Mouse (Mus musculus): ENCODE data around the gene Zbtb18. TPM values are rescaled to one million over a fixed set of nuclear protein-coding genes. Genes with fewer than 3 reads are reported as not detected.

The Zbtb18 gene
- total and polyA plus RNA-seq, 3 experiments = 8.4 to 16.9 (median 10.0) TPM

- no peak for DNase-seq (ENCODE audit: extremely low read depth)
- H3K79me2 ChIP-seq (replicated peaks; ENCODE audit: control insufficient read depth, extremely low read depth, insufficient read depth, poor library complexity, severe bottlenecking) = no peaks in the 10 kb centered on the region; the same call in 1 of the 2 replicates
- H3K4me1 ChIP-seq (ENCODE audit: control insufficient read depth in 1 of 2, insufficient read depth in 2 of 2) = peaks cover 0 to 23% of the 10 kb centered on the region in 2 experiments; a peak in 3 of 4 replicates
- peak overlapping the region; percentile 50 to 77 (median 76) for H3K4me3 ChIP-seq (replicated peaks in 1 of 3; ENCODE audit: low read depth in 2 of 3, low read length in 2 of 3, poor library complexity in 1 of 3)
- H3K9ac ChIP-seq (ENCODE audit: insufficient read depth, low read depth) = peak overlapping the region; percentile 73
- H3K36me3 ChIP-seq (replicated peaks in 1 of 2; ENCODE audit: control insufficient read depth in 1 of 2, insufficient read depth in 1 of 2, low read length in 1 of 2) = no peaks in the 10 kb centered on the region
- TF ChIP-seq IRF4 (IDR thresholded peaks at IDR 0.05; ENCODE audit: low read depth, low read length) = no peak
- TF ChIP-seq JUN (IDR thresholded peaks at IDR 0.05; ENCODE audit: insufficient read depth, low read depth, low read length) = no peak
- TF ChIP-seq CTCF (conservative IDR thresholded peaks at IDR 0.05 in 1 of 2, IDR thresholded peaks at IDR 0.05 in 1 of 2; ENCODE audit: low read depth in 2 of 2, low read length in 2 of 2) = no peak
- no peak for TF ChIP-seq ZMIZ1 (IDR thresholded peaks at IDR 0.05; ENCODE audit: low read depth, low read length)
- TF ChIP-seq TBP (conservative IDR thresholded peaks at IDR 0.05; ENCODE audit: low read depth, low read length) = no peak
- no peak for TF ChIP-seq RAD21 (IDR thresholded peaks at IDR 0.05; ENCODE audit: low read depth, low read length)
- dilution Hi-C loops (cut with MboI; ENCODE audit: extremely low pct_ligation_motif_present, extremely low pct_unique_long_range_greater_than_20kb, low sequenced_read_pairs) (no loop called here), in situ Hi-C loops (cut with MboI; ENCODE audit: low pct_ligation_motif_present, low pct_unique_long_range_greater_than_20kb, low sequenced_read_pairs) (no loop called here)
- peak overlapping the region; percentile 94 for H3K4me2 ChIP-seq (ENCODE audit: insufficient read depth, low read depth, poor library complexity, severe bottlenecking)
- peaks cover 5% of the 10 kb centered on the region for H3K27me3 ChIP-seq (replicated peaks)
- H3K27ac ChIP-seq (ENCODE audit: insufficient read depth, low read depth) = no peak overlapping the region; the same call in 1 of the 2 replicates
- no peaks in the 10 kb centered on the region for H3K9me3 ChIP-seq (replicated peaks; ENCODE audit: low read length)
Observed at GRCm38 (mm10) chr1:177440981-177441491, 1.1 kb upstream of the Zbtb18 start.

- Histone ChIP-seq H3K9ac (ENCODE audit: insufficient read depth, low read depth) (peak overlapping the region; percentile 73), H3K27me3 (replicated peaks) (peaks cover 5% of the 10 kb centered on the region), H3K4me2 (ENCODE audit: insufficient read depth, low read depth, poor library complexity, severe bottlenecking) (peak overlapping the region; percentile 94), H3K79me2 (replicated peaks; ENCODE audit: control insufficient read depth, extremely low read depth, insufficient read depth, poor library complexity, severe bottlenecking) (no peaks in the 10 kb centered on the region; the same call in 1 of the 2 replicates), H3K36me3 (replicated peaks in 1 of 2; ENCODE audit: control insufficient read depth in 1 of 2, insufficient read depth in 1 of 2, low read length in 1 of 2) (no peaks in the 10 kb centered on the region), H3K9me3 (replicated peaks; ENCODE audit: low read length) (no peaks in the 10 kb centered on the region), H3K27ac (ENCODE audit: insufficient read depth, low read depth) (peak overlapping the region; percentile 14; the same call in 1 of the 2 replicates), H3K4me3 (replicated peaks in 1 of 3; ENCODE audit: low read depth in 2 of 3, low read length in 2 of 3, poor library complexity in 1 of 3) (peak overlapping the region; percentile 50 to 77 (median 76)), H3K4me1 (ENCODE audit: control insufficient read depth in 1 of 2, insufficient read depth in 2 of 2) (peaks cover 0 to 27% of the 10 kb centered on the region in 2 experiments; a peak in 3 of 4 replicates)
- dilution Hi-C loops (cut with MboI; ENCODE audit: extremely low pct_ligation_motif_present, extremely low pct_unique_long_range_greater_than_20kb, low sequenced_read_pairs) (no loop called here), in situ Hi-C loops (cut with MboI; ENCODE audit: low pct_ligation_motif_present, low pct_unique_long_range_greater_than_20kb, low sequenced_read_pairs) (no loop called here)
- DNase-seq (ENCODE audit: extremely low read depth) = peak; percentile 93
- no peak for TF ChIP-seq ZNF384 (IDR thresholded peaks at IDR 0.05; ENCODE audit: low read depth, low read length)
- TF ChIP-seq HCFC1 (IDR thresholded peaks at IDR 0.05; ENCODE audit: low read depth, low read length) = peak; percentile 25; the same call in 1 of the 2 replicates
- TF ChIP-seq EP300 (IDR thresholded peaks at IDR 0.05; ENCODE audit: low read length) = no peak
- no peak for TF ChIP-seq ZKSCAN1 (IDR thresholded peaks at IDR 0.05; ENCODE audit: borderline replicate concordance, low read depth, low read length)
- TF ChIP-seq ZMIZ1 (IDR thresholded peaks at IDR 0.05; ENCODE audit: low read depth, low read length) = no peak
- no peak for TF ChIP-seq RAD21 (IDR thresholded peaks at IDR 0.05; ENCODE audit: low read depth, low read length)
- TF ChIP-seq TCF12 (IDR thresholded peaks at IDR 0.05; ENCODE audit: low read depth, low read length) = peak; percentile 71
- TF ChIP-seq SMC3 (IDR thresholded peaks at IDR 0.05; ENCODE audit: low read depth, low read length) = no peak
- TF ChIP-seq CTCF (conservative IDR thresholded peaks at IDR 0.05 in 1 of 2, IDR thresholded peaks at IDR 0.05 in 1 of 2; ENCODE audit: low read depth in 2 of 2, low read length in 2 of 2) = no peak
- TF ChIP-seq POLR2AphosphoS2 (IDR thresholded peaks at IDR 0.05; ENCODE audit: low read depth, low read length) = no peak
- no peak for TF ChIP-seq NELFE (IDR thresholded peaks at IDR 0.05; ENCODE audit: low read depth, low read length)
- TF ChIP-seq MAFK (IDR thresholded peaks at IDR 0.05; ENCODE audit: insufficient replicate concordance, low read length) = no peak
- TF ChIP-seq CHD1 (IDR thresholded peaks at IDR 0.05; ENCODE audit: low read depth, low read length) = no peak
- no peak for TF ChIP-seq USF1 (IDR thresholded peaks at IDR 0.05; ENCODE audit: low read depth, low read length)
- TF ChIP-seq MXI1 (IDR thresholded peaks at IDR 0.05; ENCODE audit: low read depth, low read length) = peak; percentile 9; the same call in 1 of the 2 replicates
- TF ChIP-seq PAX5 (IDR thresholded peaks at IDR 0.05; ENCODE audit: low read length) = no peak
- TF ChIP-seq GABPA (IDR thresholded peaks at IDR 0.05; ENCODE audit: insufficient replicate concordance, low read depth, low read length) = no peak
- TF ChIP-seq USF2 (conservative IDR thresholded peaks at IDR 0.05; ENCODE audit: low read depth, low read length) = no peak
- TF ChIP-seq ELF1 (IDR thresholded peaks at IDR 0.05; ENCODE audit: low read depth, low read length) = peak; percentile 82
- no peak for TF ChIP-seq RCOR1 (conservative IDR thresholded peaks at IDR 0.05; ENCODE audit: low read depth, low read length)
- TF ChIP-seq NRF1 (IDR thresholded peaks at IDR 0.05; ENCODE audit: low read depth, low read length) = peak; percentile 50
- TF ChIP-seq TBP (conservative IDR thresholded peaks at IDR 0.05; ENCODE audit: low read depth, low read length) = no peak
- no peak for TF ChIP-seq MYC (IDR thresholded peaks at IDR 0.05; ENCODE audit: low read depth, low read length)
- TF ChIP-seq MAZ (IDR thresholded peaks at IDR 0.05; ENCODE audit: low read depth, low read length) = no peak
- no peak for TF ChIP-seq E2F4 (IDR thresholded peaks at IDR 0.05; ENCODE audit: insufficient replicate concordance, low read depth, low read length)
- no peak for TF ChIP-seq JUND (conservative IDR thresholded peaks at IDR 0.05; ENCODE audit: low read depth, low read length)
- TF ChIP-seq SIN3A (IDR thresholded peaks at IDR 0.05; ENCODE audit: low read length) = no peak
- TF ChIP-seq MEF2A (IDR thresholded peaks at IDR 0.05; ENCODE audit: borderline replicate concordance, low read depth, low read length) = 0 out of 2 replicates have a peak, but pooled peaks have one; percentile 47
Observed at GRCm38 (mm10) chr1:177441492-177442195, 507 bp upstream of the Zbtb18 start.
